Mouse (Mus musculus): ENCODE results near the gene Pitpnb. TPM values are rescaled to one million over a fixed set of nuclear protein-coding genes. Genes with fewer than 3 reads are reported as not detected.

Gene Pitpnb
- polyA plus RNA-seq, 1 experiment from 2014 or later, result 97.0 TPM

DNA sequence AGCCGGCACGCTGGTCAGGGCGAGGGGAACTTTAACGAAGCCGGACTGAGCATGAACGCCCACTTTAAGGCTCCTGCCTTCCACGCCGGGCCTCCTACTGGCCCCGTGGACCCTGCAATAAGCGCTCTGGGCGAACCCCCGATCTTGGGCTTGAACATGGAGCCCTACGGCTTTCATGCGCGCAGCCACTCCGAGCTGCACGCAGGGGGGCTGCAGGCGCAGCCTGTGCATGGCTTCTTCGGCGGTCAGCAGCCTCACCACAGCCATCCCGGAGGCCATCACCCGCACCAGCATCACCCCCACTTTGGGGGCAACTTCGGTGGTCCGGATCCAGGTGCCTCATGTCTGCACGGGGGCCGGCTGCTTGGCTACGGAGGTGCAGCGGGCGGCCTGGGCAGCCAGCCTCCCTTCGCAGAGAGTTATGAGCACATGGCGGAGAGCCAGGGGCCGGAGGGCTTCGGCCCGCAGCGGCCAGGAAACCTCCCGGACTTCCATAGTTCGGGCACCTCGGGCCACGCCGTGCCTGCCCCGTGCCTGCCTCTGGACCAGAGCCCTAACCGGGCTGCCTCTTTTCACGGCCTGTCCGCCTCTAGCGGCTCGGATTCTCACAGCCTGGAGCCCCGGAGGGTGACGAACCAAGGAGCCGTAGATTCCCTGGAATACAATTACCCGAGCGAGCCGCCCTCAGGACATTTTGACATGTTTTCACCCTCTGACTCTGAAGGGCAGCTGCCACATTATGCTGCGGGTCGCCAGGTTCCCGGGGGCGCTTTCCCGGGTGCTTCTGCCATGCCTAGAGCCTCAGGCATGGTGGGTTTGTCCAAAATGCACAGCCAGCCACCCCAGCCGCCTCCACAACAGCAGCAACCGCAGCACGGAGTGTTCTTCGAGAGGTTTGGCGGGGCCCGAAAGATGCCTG, 87.9 kb downstream of the Pitpnb start:
- Histone ChIP-seq H3K9me3 (no peaks in the 10 kb centered on the region), H3K4me1 (replicated peaks) (peaks cover 91% of the 10 kb centered on the region), H3K9ac (peak overlapping the region; percentile 97), H3K27ac (replicated peaks) (peak overlapping the region; percentile 94), H3K27me3 (peaks cover 14% of the 10 kb centered on the region), H3K4me3 (peak overlapping the region; percentile 87), H3K36me3 (0 out of 2 replicates have a peak, but pooled peaks cover 12% of the 10 kb centered on the region), H3K4me2 (peak overlapping the region; percentile 95)
- no peak for ATAC-seq (ENCODE audit: low read depth)
- WGBS, result 1% methylated on average over 63 of the region's 63 CpGs

DNA sequence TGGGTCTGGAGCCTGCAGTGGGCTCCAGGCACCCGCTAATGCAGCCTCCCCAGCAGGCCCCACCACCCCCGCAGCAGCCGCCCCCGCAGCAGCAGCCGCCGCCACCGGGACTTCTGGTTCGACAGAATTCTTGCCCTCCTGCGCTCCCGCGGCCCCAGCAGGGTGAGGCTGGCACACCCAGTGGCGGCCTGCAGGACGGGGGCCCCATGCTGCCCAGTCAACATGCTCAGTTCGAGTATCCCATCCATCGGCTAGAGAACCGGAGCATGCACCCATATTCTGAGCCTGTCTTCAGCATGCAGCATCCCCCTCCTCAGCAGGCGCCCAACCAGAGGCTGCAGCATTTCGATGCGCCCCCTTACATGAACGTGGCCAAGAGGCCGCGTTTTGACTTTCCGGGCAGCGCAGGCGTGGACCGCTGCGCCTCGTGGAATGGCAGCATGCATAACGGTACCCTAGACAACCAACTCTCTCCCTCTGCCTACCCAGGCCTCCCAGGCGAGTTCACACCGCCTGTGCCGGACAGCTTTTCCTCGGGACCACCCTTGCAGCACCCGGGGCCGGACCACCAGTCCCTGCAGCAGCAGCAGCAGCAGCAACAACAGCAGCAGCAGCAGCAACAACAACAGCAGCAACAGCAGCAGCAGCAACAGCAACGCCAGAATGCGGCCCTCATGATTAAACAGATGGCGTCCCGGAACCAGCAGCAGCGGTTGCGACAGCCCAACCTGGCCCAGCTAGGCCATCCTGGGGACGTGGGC, 88.7 kb downstream of the Pitpnb start:
- H3K27ac ChIP-seq (replicated peaks), result peak overlapping the region; percentile 94
- WGBS, result 3% methylated on average over 42 of the region's 42 CpGs
- H3K36me3 ChIP-seq, result 0 out of 2 replicates have a peak, but pooled peaks cover 12% of the 10 kb centered on the region
- peak overlapping the region; percentile 87 for H3K4me3 ChIP-seq
- peaks cover 8% of the 10 kb centered on the region; the same call in 1 of the 2 replicates for H3K27me3 ChIP-seq
- no peaks in the 10 kb centered on the region for H3K9me3 ChIP-seq
- peak overlapping the region; percentile 95 for H3K4me2 ChIP-seq
- H3K4me1 ChIP-seq (replicated peaks), result peaks cover 91% of the 10 kb centered on the region
- no peak for ATAC-seq (ENCODE audit: low read depth)
- peak overlapping the region; percentile 97 for H3K9ac ChIP-seq

DNA sequence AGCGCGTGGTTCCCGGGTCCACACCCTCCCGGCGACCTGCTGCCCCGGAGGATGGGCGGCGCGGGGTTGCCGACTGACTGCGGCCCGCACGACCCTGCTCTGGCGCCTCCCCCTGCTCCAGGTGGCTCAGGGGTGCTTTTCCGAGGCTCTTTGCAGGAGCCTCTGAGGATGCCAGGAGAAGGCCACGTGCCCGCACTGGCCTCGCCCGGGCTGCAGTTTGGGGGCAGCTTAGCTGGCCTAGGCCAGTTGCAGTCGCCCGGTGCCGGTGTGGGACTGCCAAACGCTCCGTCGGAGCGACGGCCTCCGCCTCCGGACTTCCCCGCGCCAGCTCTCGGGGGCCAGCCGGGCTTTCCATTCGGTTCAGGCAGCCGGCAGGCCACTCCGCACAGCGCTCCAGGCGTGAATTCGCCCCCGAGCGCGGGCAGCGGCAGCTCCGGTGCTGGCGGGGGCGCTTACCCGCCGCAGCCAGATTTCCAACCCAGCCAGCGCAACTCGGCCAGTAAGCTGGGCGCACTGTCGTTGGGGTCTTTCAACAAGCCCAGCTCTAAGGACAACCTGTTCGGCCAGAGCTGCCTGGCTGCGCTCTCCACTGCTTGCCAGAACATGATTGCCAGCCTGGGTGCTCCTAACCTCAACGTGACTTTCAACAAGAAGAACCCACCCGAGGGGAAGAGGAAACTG, 89.6 kb downstream of the Pitpnb start:
- ATAC-seq (ENCODE audit: low read depth), result no peak
- peak overlapping the region; percentile 87 for H3K4me3 ChIP-seq
- H3K27me3 ChIP-seq, result peaks cover 8% of the 10 kb centered on the region; the same call in 1 of the 2 replicates
- H3K9ac ChIP-seq, result peak overlapping the region; percentile 97
- peak overlapping the region; percentile 94; the same call in 1 of the 2 replicates for H3K27ac ChIP-seq (replicated peaks)
- no peaks in the 10 kb centered on the region for H3K9me3 ChIP-seq
- WGBS, result 2% methylated on average over 56 of the region's 56 CpGs
- H3K36me3 ChIP-seq, result 0 out of 2 replicates have a peak, but pooled peaks cover 12% of the 10 kb centered on the region
- H3K4me1 ChIP-seq (replicated peaks), result peaks cover 91% of the 10 kb centered on the region
- peak overlapping the region; percentile 95 for H3K4me2 ChIP-seq

DNA sequence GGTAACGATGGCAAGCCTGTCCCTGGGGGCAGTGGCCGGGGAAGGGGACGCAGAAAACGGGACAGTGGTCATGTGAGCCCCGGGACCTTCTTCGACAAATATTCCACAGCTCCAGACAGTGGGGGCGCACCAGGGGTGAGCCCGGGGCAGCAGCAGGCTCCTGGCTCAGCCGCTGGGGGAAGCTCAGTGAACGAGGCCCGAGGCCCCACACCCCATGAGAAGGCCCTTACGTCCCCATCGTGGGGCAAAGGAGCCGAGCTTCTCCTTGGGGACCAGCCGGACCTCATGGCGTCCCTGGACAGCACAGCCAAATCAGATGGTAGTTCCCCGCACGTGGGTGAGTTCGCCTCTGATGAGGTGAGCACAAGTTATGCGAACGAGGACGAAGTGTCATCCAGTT, 90.3 kb downstream of the Pitpnb start:
- Histone ChIP-seq H3K27me3 (peaks cover 8% of the 10 kb centered on the region; the same call in 1 of the 2 replicates), H3K4me3 (peak overlapping the region; percentile 87), H3K4me1 (replicated peaks) (peaks cover 91% of the 10 kb centered on the region), H3K9ac (peak overlapping the region; percentile 97), H3K9me3 (no peaks in the 10 kb centered on the region), H3K36me3 (0 out of 2 replicates have a peak, but pooled peaks cover 12% of the 10 kb centered on the region), H3K27ac (replicated peaks) (0 out of 2 replicates have a peak overlapping the region, but pooled peaks have one; percentile 94), H3K4me2 (peak overlapping the region; percentile 95)
- WGBS, result 33% methylated on average over 22 of the region's 22 CpGs
- no peak for ATAC-seq (ENCODE audit: low read depth)

DNA sequence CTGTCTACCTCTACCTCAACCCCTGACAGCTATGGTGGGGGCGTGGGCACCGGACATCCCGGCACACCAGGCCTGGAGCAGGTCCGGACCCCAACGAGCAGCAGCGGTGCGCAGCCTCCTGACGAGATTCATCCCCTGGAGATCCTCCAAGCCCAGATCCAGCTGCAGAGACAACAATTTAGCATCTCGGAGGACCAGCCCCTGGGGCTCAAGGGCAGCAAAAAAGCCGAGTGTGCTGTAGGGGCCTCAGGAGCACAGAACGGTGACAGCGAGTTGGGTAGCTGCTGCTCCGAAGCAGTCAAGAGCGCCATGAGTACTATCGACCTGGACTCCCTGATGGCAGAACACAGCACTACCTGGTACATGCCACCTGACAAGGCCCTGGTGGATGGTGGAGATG, 90.9 kb downstream of the Pitpnb start:
- WGBS, result 46% methylated on average over 15 of the region's 15 CpGs
- peak overlapping the region; percentile 94; the same call in 1 of the 2 replicates for H3K27ac ChIP-seq (replicated peaks)
- H3K4me3 ChIP-seq, result peak overlapping the region; percentile 87
- H3K4me2 ChIP-seq, result peak overlapping the region; percentile 95
- H3K27me3 ChIP-seq, result peaks cover 8% of the 10 kb centered on the region; the same call in 1 of the 2 replicates
- H3K4me1 ChIP-seq (replicated peaks), result peaks cover 91% of the 10 kb centered on the region
- 0 out of 2 replicates have a peak, but pooled peaks cover 12% of the 10 kb centered on the region for H3K36me3 ChIP-seq
- peak overlapping the region; percentile 97 for H3K9ac ChIP-seq
- ATAC-seq (ENCODE audit: low read depth), result no peak
- no peaks in the 10 kb centered on the region for H3K9me3 ChIP-seq

DNA sequence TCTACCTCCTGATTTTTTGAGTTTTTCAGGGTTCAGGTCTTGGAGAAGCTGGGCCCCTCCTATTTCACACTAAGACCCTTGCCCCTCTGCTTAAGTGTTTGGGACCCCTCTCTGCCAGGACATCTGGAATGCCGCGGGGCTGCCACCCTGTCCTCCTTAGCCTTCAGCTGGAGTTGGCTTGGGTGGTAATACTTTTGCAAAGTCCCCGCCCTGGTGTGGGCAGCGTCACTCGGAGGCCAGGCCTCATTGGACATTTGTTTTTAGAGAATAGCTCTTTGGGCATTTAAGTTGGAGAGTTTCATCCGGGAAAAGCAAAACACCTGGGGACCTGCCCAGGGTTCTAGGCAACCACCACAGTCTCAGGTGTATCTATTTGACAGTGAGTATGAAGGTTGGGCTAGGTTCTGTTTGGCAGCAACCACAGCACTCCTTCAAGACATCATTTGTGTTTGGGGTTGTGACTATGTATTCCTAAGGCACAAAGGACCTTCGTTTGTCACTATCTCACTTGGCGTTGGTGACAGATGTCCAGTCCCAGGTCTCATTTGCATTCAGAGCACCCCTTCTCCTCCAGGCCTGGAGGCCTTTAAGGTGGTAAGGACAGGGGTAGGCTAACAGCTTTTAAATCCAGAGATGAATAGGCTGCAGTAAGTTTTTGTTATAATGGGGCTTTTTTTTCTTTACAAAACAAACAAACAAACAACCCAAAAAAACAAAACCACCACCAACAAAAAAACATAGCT, 91.7 kb downstream of the Pitpnb start:
- H3K27ac ChIP-seq (replicated peaks), result peak overlapping the region; percentile 33; the same call in 1 of the 2 replicates
- no peaks in the 10 kb centered on the region for H3K9me3 ChIP-seq
- H3K9ac ChIP-seq, result peak overlapping the region; percentile 97
- peak overlapping the region; percentile 95 for H3K4me2 ChIP-seq
- peaks cover 8% of the 10 kb centered on the region; the same call in 1 of the 2 replicates for H3K27me3 ChIP-seq
- peak overlapping the region; percentile 87 for H3K4me3 ChIP-seq
- no peak for ATAC-seq (ENCODE audit: low read depth)
- 0 out of 2 replicates have a peak, but pooled peaks cover 12% of the 10 kb centered on the region for H3K36me3 ChIP-seq
- WGBS, result 44% methylated on average over 8 of the region's 8 CpGs
- peaks cover 99% of the 10 kb centered on the region for H3K4me1 ChIP-seq (replicated peaks)

DNA sequence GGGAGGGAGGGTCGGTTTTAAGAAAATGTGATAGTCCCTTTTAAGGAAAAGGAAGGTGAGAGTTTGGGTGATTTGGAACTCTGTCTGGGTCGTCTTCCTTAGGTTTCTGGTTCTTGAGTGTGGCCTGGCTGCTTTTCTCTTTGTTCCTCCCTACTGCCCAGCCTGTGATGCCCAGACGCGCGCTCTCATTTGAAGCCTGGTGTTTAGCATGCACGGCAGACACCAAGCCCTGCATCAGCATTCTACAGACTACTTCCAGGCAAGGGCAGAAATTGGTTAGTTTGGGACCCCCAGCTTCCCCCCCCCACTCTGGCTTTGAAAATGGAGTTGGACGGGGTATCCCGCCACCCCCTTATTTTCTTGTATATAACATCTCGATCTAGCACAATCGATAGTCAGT, 92.4 kb downstream of the Pitpnb start:
- H3K36me3 ChIP-seq, result 0 out of 2 replicates have a peak, but pooled peaks cover 12% of the 10 kb centered on the region
- H3K27me3 ChIP-seq, result peaks cover 8% of the 10 kb centered on the region; the same call in 1 of the 2 replicates
- H3K9me3 ChIP-seq, result no peaks in the 10 kb centered on the region
- ATAC-seq (ENCODE audit: low read depth), result no peak
- H3K4me3 ChIP-seq, result peak overlapping the region; percentile 87
- peak overlapping the region; percentile 61 for H3K27ac ChIP-seq (replicated peaks)
- peak overlapping the region; percentile 97 for H3K9ac ChIP-seq
- 35% methylated on average over 10 of the region's 10 CpGs for WGBS
- peak overlapping the region; percentile 95 for H3K4me2 ChIP-seq
- peaks cover 100% of the 10 kb centered on the region for H3K4me1 ChIP-seq (replicated peaks)

DNA sequence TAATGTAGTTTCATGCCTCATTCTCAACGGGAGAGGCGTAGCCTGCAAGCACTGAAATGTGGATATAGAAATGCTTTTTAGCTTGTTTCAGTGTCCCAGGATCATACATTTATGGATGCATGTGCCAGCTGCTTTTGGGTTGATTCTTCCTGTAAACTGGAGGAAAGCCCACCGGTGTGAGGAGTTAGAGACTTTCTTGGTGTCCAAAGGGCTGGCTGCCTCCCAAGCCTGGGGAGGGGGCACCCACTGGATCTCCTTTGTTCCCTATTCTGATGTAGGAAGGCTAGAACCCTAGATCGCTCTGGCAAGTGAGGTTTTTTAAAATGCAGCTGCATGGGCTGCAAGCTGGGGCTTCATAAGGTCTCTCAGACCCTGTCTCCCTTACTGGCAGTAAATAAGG, 93.1 kb downstream of the Pitpnb start:
- no peak for ATAC-seq (ENCODE audit: low read depth)
- peak overlapping the region; percentile 87 for H3K4me3 ChIP-seq
- peaks cover 8% of the 10 kb centered on the region; the same call in 1 of the 2 replicates for H3K27me3 ChIP-seq
- H3K9me3 ChIP-seq, result no peaks in the 10 kb centered on the region
- H3K4me1 ChIP-seq (replicated peaks), result peaks cover 100% of the 10 kb centered on the region
- peak overlapping the region; percentile 97 for H3K9ac ChIP-seq
- 0 out of 2 replicates have a peak overlapping the region, but pooled peaks have one; percentile 61 for H3K27ac ChIP-seq (replicated peaks)
- peak overlapping the region; percentile 95 for H3K4me2 ChIP-seq
- WGBS, result 36% methylated on average over 4 of the region's 4 CpGs
- 0 out of 2 replicates have a peak, but pooled peaks cover 12% of the 10 kb centered on the region for H3K36me3 ChIP-seq

DNA sequence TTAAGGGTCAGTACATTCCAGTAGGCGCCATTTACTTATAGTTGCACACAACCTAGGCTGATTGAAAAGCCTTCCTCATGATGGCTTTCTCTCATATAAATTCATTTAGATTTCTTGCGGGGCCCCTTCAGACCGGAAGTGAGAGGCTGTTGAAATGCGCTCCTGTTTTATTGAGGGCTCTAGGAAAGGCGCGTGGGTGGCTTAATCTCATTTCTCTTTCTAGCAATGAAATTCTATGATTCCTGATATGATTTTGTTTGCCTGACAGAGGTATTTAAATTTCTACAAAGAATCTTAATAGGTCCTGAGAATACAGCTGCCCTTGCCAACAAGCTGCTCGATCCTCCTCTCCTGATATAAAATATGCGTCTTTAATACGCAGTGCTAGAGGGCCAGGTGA, 95.2 kb downstream of the Pitpnb start:
- H3K9ac ChIP-seq, result peak overlapping the region; percentile 41; the same call in 1 of the 2 replicates
- H3K4me2 ChIP-seq, result peak overlapping the region; percentile 95

DNA sequence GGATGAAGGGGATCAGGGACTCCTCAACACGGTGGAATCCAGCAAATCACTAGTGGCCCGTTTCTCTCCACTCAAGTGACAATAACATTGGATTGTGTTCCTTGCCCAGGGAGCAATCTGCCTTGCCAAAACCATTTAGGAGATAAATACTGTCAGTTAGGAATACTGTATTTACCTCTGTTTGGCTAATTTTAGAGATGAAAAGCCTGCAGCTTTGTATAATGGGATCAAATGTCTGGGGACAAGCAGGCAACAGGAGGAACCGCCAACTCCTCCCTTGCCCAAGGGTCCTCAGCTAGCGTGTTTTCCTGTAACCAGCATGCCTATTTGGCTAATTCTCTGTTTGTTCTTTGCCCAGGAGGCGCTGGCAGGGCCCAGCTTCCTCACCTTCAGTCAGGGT, 95.7 kb downstream of the Pitpnb start:
- Histone ChIP-seq H3K27me3 (0 out of 2 replicates have a peak, but pooled peaks cover 4% of the 10 kb centered on the region), H3K27ac (replicated peaks) (no peak overlapping the region), H3K36me3 (0 out of 2 replicates have a peak, but pooled peaks cover 6% of the 10 kb centered on the region), H3K9ac (peak overlapping the region; percentile 41), H3K4me1 (replicated peaks) (peaks cover 99% of the 10 kb centered on the region), H3K9me3 (no peaks in the 10 kb centered on the region), H3K4me3 (peak overlapping the region; percentile 87; the same call in 1 of the 2 replicates), H3K4me2 (peak overlapping the region; percentile 95)
- ATAC-seq (ENCODE audit: low read depth), result no peak
- 37% methylated on average over 5 of the region's 5 CpGs for WGBS

More for the DNA sequence above, 95.2 kb downstream of the Pitpnb start:
- peak overlapping the region; percentile 87; the same call in 1 of the 2 replicates for H3K4me3 ChIP-seq
- ATAC-seq (ENCODE audit: low read depth), result no peak
- H3K9me3 ChIP-seq, result no peaks in the 10 kb centered on the region
- 0 out of 2 replicates have a peak, but pooled peaks cover 10% of the 10 kb centered on the region for H3K36me3 ChIP-seq
- H3K27me3 ChIP-seq, result 0 out of 2 replicates have a peak, but pooled peaks cover 8% of the 10 kb centered on the region
- WGBS, result 70% methylated on average over 9 of the region's 9 CpGs
- H3K27ac ChIP-seq (replicated peaks), result no peak overlapping the region
- peaks cover 99% of the 10 kb centered on the region for H3K4me1 ChIP-seq (replicated peaks)
